ENCODE assay signal across 11 mouse cellular contexts in genomic region chr1:36904084-36904451, GRCm38 (mm10). TPM values are rescaled to one million over a fixed set of nuclear protein-coding genes. Genes with fewer than 3 reads are reported as not detected.
DNase-seq lines count a peak whose midpoint lies in the region; ATAC-seq and TF ChIP-seq lines count a peak whose summit lies in the region.
"Had no signal": no experiment of that assay in that cellular context is flagged by ENCODE, and none has a peak within 500 bp of the region (broad histone marks: within the 10 kb centered on the region; RNA-seq: fewer than 3 reads in every experiment).

No protein-coding gene starts in this region.

- H3K9me3 ChIP-seq in kidney, postnatal 0 days (replicated peaks; ENCODE audit: low read length): no peaks in the 10 kb centered on the region
- no peaks in the 10 kb centered on the region for H3K9me3 ChIP-seq in kidney, embryonic 14.5 days (ENCODE audit: control insufficient read depth, low read length)

- H3K36me3 ChIP-seq in kidney, postnatal 0 days (ENCODE audit: insufficient read depth, low read length): no peaks in the 10 kb centered on the region
- H3K36me3 ChIP-seq in kidney, embryonic 14.5 days (ENCODE audit: control insufficient read depth, insufficient read depth, low read length): no peaks in the 10 kb centered on the region

- no peak overlapping the region for H3K4me2 ChIP-seq in kidney, postnatal 0 days (ENCODE audit: low read length)
- no peak overlapping the region for H3K4me2 ChIP-seq in kidney, embryonic 14.5 days (replicated peaks; ENCODE audit: low read depth, low read length)

- H3K4me1 ChIP-seq in cerebellum, adult 2 months (ENCODE audit: control insufficient read depth, insufficient read depth, low read length): peaks cover 30% of the 10 kb centered on the region
- H3K4me1 ChIP-seq in kidney, postnatal 0 days (replicated peaks; ENCODE audit: insufficient read depth, low read length): no peaks in the 10 kb centered on the region
- H3K4me1 ChIP-seq in kidney, embryonic 14.5 days (ENCODE audit: control insufficient read depth, insufficient read depth, low read length): no peaks in the 10 kb centered on the region

- no peak for TF ChIP-seq CTCF in cerebellum, adult 2 months (IDR thresholded peaks at IDR 0.05; ENCODE audit: borderline replicate concordance, insufficient read depth, low read depth, low read length)
- peak; percentile 60 for TF ChIP-seq CTCF in kidney, postnatal 0 days (IDR thresholded peaks at IDR 0.05; ENCODE audit: low read depth)

- H3K9ac ChIP-seq in kidney, postnatal 0 days (ENCODE audit: low read depth, low read length): no peak overlapping the region
- no peak overlapping the region for H3K9ac ChIP-seq in kidney, embryonic 14.5 days (ENCODE audit: low read depth, low read length)

- no peak for DNase-seq in cerebellum, adult 2 months
- DNase-seq in cerebellum, adult 9-11 months: no peak
- no peak for DNase-seq in kidney, postnatal 0 days (ENCODE audit: low spot score)
- DNase-seq in kidney, adult 11 months: no peak
- peak; percentile 46 for DNase-seq in thymus, postnatal 14 days
- DNase-seq in thymus, adult 18-20 months: no peak
- no peak for DNase-seq in urinary bladder, postnatal 25 days (ENCODE audit: low spot score)
- DNase-seq: heart, postnatal 36 days; kidney, postnatal 25 days; right cerebral cortex, postnatal 4 days had no signal

- H3K27ac ChIP-seq in cerebellum, adult 2 months (ENCODE audit: insufficient read depth, low read length): 0 out of 2 replicates have a peak overlapping the region, but pooled peaks have one; percentile 66
- H3K27ac ChIP-seq in kidney, postnatal 0 days: no peak overlapping the region
- no peak overlapping the region for H3K27ac ChIP-seq in kidney, embryonic 14.5 days (ENCODE audit: low read depth, low read length)

- WGBS in cerebellum, adult 2 months: 88% methylated on average over 3 of the region's 3 CpGs
- WGBS in kidney, postnatal 0 days: 63% methylated on average over 3 of the region's 3 CpGs
- 62% methylated on average over 3 of the region's 3 CpGs for WGBS in kidney, embryonic 14.5 days

- ATAC-seq in kidney, postnatal 0 days (replicated peaks; ENCODE audit: low FRiP score, low read depth): no peak
- ATAC-seq in kidney, embryonic 14.5 days (ENCODE audit: low FRiP score, low TSS enrichment): no peak

- no peak overlapping the region for H3K4me3 ChIP-seq in cerebellum, adult 2 months (replicated peaks; ENCODE audit: insufficient read depth, low read depth, low read length)
- no peak overlapping the region for H3K4me3 ChIP-seq in kidney, postnatal 0 days (replicated peaks; ENCODE audit: low read depth, low read length)
- no peak overlapping the region for H3K4me3 ChIP-seq in kidney, embryonic 14.5 days (ENCODE audit: low read length)

- H3K27me3 ChIP-seq in cerebellum, adult 2 months (ENCODE audit: control insufficient read depth, insufficient read depth, low read length): no peaks in the 10 kb centered on the region
- no peaks in the 10 kb centered on the region for H3K27me3 ChIP-seq in kidney, postnatal 0 days (ENCODE audit: insufficient read depth, low read length)
- no peaks in the 10 kb centered on the region for H3K27me3 ChIP-seq in kidney, embryonic 14.5 days (ENCODE audit: control insufficient read depth, insufficient read depth, low read length)

- no peak for TF ChIP-seq POLR2A in cerebellum, adult 2 months (IDR thresholded peaks at IDR 0.05; ENCODE audit: borderline replicate concordance, insufficient read depth, low read length)

RNA-seq across cellular contexts. Expression of gene Tmem131, which starts 39.4 kb away (rescaled TPM):
- 31.4 and 32.2 TPM in 2 replicates for polyA plus RNA-seq in cerebellum, adult 2 months (2012; rRNA removed)
- polyA plus RNA-seq in kidney, postnatal 0 days (2015; fragmentation: Nextera tagmentation; extraction: Ambion mirVana): 9.0 and 9.2 TPM in 2 replicates
- 15.8 and 22.1 TPM in 2 replicates for polyA plus RNA-seq in kidney, embryonic 14.5 days (2014; fragmentation: Nextera tagmentation; extraction: Ambion mirVana)
